Mouse (Mus musculus): Measurements from ENCODE around the gene Ctla4.

The Ctla4 gene

GRCm38 (mm10) chr1:60886981-60887380, at the start of gene Ctla4:
Ctla4 (plus strand) TSS chr1:60887000.
- DNase-seq (ENCODE audit: extremely low read depth, low read depth), result no peak

- no peak for DNase-seq (ENCODE audit: extremely low read depth, low read depth)
Measured at GRCm38 (mm10) chr1:60839161-60839560, 47.6 kb upstream of the Ctla4 start.

GRCm38 (mm10) chr1:60845318-60846060, 41.3 kb upstream of the Ctla4 start:
- no peak for DNase-seq (ENCODE audit: extremely low read depth, low read depth)

- DNase-seq (ENCODE audit: extremely low read depth, low read depth), result no peak
Measured at GRCm38 (mm10) chr1:60846616-60847275, 40.1 kb upstream of the Ctla4 start.

- no peak for DNase-seq (ENCODE audit: extremely low read depth, low read depth)
Measured at GRCm38 (mm10) chr1:60849112-60849511, 37.7 kb upstream of the Ctla4 start.

GRCm38 (mm10) chr1:60849816-60850215, 37.0 kb upstream of the Ctla4 start:
- DNase-seq (ENCODE audit: extremely low read depth, low read depth), result no peak

- no peak for DNase-seq (ENCODE audit: extremely low read depth, low read depth)
Measured at GRCm38 (mm10) chr1:60851041-60851781, 35.6 kb upstream of the Ctla4 start.

GRCm38 (mm10) chr1:60852075-60852769, 34.6 kb upstream of the Ctla4 start:
- no peak for DNase-seq (ENCODE audit: extremely low read depth, low read depth)

GRCm38 (mm10) chr1:60852770-60853147, 34.0 kb upstream of the Ctla4 start:
- no peak for DNase-seq (ENCODE audit: extremely low read depth, low read depth)

- no peak for DNase-seq (ENCODE audit: extremely low read depth, low read depth)
Measured at GRCm38 (mm10) chr1:60853330-60853956, 33.4 kb upstream of the Ctla4 start.

- no peak for DNase-seq (ENCODE audit: extremely low read depth, low read depth)
Measured at GRCm38 (mm10) chr1:60853991-60854390, 32.8 kb upstream of the Ctla4 start.

- DNase-seq (ENCODE audit: extremely low read depth, low read depth), result no peak
Measured at GRCm38 (mm10) chr1:60857351-60858220, 29.2 kb upstream of the Ctla4 start.

- DNase-seq (ENCODE audit: extremely low read depth, low read depth), result no peak
Measured at GRCm38 (mm10) chr1:60859159-60859558, 27.6 kb upstream of the Ctla4 start.

GRCm38 (mm10) chr1:60859842-60860241, 27.0 kb upstream of the Ctla4 start:
- no peak for DNase-seq (ENCODE audit: extremely low read depth, low read depth)

GRCm38 (mm10) chr1:60860357-60860946, 26.3 kb upstream of the Ctla4 start:
- DNase-seq (ENCODE audit: extremely low read depth, low read depth), result peak; percentile 20

GRCm38 (mm10) chr1:60860955-60861354, 25.8 kb upstream of the Ctla4 start:
- no peak for DNase-seq (ENCODE audit: extremely low read depth, low read depth)

GRCm38 (mm10) chr1:60861431-60861830, 25.4 kb upstream of the Ctla4 start:
- DNase-seq (ENCODE audit: extremely low read depth, low read depth), result no peak

GRCm38 (mm10) chr1:60862510-60862909, 24.3 kb upstream of the Ctla4 start:
- DNase-seq (ENCODE audit: extremely low read depth, low read depth), result no peak

- no peak for DNase-seq (ENCODE audit: extremely low read depth, low read depth)
Measured at GRCm38 (mm10) chr1:60862951-60863461, 23.8 kb upstream of the Ctla4 start.

GRCm38 (mm10) chr1:60863701-60864100, 23.1 kb upstream of the Ctla4 start:
- no peak for DNase-seq (ENCODE audit: extremely low read depth, low read depth)
